Mouse (Mus musculus) T-helper 17 cell (primary cell): ENCODE results near the gene Lrrc38.

Experiments
- in situ Hi-C, 2 experiments: fragments of 300-600 bp; cut with MboI, MseI; formaldehyde crosslinking; loops; 1 replicate in 1 of 2; 2 replicates in 1 of 2; pipeline ENCODE4 v1.15.1; 2025; ENCODE audit warnings: high pct_unique_total_duplicates in 2 of 2

Gene Lrrc38

DNA sequence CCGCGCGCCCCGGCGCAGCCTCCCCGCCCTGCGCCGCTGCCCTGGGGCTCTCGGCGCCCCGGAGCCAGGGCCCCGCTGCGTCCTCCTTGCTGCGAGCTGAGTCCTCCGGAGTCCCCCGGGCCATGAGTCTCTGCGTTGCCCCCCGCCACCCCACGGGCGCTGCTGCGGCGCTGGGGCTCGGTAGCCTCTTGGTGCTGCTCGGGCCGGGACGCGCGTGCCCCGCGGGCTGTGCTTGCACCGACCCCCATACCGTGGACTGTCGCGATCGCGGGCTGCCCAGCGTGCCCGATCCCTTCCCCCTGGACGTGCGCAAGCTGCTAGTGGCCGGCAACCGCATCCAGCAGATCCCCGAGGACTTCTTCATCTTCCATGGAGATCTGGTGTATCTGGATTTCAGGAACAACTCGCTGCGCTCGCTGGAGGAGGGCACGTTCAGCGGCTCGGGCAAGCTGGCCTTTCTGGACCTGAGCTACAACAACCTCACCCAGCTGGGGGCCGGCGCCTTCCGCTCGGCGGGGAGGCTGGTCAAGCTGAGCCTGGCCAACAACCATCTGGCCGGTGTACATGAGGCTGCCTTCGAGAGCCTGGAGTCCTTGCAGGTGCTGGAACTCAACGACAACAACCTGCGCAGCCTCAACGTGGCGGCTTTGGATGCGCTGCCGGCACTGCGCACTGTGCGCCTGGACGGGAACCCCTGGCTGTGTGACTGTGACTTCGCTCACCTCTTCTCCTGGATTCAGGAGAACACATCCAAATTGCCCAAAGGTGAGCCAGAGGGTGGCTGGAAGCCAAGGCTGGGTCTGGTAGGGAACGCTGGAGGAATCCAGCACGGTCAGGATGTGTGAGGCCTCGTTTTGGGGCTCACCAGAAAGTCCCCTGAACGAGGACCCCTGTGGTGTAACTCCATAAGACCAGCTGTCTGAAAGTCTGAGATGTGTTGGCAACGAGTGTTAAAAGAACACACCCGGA lies 774 bp downstream of the Lrrc38 start:
- in situ Hi-C loops, result loop anchor here (25.0 kb wide), 2 partner anchors 938 to 1512 kb away; no protein-coding TSS in a partner anchor

DNA sequence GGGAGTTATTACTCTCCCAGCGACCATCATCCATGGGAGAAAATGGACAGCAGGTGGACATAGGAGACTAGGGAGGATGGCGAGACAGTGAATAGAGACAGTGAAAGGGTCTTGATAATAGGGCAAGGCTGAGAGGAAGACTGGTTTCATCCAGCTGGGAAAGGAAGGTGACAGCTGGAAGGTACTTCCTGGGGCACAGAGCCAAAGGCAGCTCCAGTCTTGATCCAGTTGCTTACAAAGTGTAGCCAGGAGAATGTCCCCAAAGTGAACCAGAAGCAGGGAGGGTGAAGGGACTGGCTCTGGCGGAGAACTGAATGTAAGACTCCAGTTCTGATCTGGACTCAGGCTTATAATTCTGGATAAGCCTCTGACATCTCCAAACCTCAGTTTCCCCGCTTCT lies 2.7 kb downstream of the Lrrc38 start:
- in situ Hi-C loops, result loop anchor here (25.0 kb wide), 2 partner anchors 940 to 1510 kb away; no protein-coding TSS in a partner anchor

DNA sequence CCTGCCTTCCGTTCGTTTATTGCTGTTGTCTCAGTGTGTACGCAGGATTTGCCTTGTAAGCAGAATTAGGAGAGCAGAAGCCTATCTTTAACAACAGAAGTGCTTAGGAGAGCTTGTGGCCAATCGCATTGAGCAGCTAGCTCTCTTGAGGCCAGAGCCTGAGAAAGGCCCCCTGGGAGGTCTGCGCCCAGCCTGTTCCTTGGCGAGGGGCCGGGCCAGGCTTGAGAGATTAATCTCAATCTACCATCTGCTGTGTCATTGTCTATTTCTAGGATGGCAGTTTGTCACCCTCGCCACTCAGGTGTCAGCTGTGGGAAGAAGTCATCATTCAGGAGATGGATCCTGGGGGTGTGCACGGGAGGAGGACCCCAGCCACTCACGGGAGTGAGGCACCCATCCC lies 12.0 kb downstream of the Lrrc38 start:
- in situ Hi-C loops, result loop anchor here (25.0 kb wide), 2 partner anchors 949 to 1501 kb away; no protein-coding TSS in a partner anchor

DNA sequence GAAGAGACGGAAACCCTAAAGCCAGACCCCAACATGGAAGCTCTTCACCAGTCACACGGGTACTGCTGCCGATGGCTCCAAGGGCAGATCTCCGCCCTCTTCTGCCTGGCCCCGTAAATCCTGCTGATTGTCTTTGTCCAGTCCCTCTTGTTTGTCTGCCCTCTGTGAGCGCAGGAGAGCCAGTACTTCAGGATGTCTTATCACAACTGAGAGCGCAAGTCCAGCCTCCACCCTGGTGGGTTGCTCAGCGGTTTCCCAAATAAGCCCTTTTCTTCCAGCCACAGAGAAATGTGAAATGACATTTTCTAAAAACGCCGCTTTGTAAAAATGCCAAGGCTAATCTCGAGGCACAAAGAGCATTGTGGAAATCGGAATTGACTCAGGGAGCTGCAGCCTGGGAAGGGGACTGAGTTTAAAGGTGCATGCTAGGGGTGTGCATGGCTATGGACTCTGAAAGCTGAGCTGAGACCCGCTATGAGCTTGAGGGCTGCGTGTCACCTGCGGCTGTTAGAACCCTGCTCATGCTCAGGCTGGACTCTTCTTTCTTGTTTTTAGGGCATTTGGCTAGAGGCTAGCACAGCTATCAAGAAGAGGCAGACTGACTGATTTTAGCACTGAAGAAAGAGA lies 17.0 kb downstream of the Lrrc38 start:
- in situ Hi-C loops, result loop anchor here (25.0 kb wide), 2 partner anchors 954 to 1496 kb away; no protein-coding TSS in a partner anchor

DNA sequence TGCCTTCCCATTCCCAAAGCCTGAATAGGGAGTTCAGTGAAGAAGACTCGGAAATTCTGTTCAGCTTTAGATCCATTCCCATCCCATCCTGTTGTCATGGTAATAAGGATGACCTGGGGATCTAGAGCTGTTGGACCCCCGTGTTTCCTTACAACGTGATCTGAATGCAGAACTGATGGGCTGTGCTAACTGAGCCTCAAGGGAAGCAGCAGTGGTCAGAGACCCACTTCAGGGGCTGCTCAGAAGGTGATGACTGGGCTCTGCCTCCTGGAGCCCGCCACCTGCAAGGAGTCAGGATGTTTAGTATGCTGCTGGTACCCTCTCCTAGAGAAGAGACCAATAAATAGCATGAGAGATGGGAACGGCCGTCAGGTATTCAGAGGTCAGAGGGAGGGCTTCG lies 29.9 kb downstream of the Lrrc38 start:
- in situ Hi-C loops, result no loop called here

DNA sequence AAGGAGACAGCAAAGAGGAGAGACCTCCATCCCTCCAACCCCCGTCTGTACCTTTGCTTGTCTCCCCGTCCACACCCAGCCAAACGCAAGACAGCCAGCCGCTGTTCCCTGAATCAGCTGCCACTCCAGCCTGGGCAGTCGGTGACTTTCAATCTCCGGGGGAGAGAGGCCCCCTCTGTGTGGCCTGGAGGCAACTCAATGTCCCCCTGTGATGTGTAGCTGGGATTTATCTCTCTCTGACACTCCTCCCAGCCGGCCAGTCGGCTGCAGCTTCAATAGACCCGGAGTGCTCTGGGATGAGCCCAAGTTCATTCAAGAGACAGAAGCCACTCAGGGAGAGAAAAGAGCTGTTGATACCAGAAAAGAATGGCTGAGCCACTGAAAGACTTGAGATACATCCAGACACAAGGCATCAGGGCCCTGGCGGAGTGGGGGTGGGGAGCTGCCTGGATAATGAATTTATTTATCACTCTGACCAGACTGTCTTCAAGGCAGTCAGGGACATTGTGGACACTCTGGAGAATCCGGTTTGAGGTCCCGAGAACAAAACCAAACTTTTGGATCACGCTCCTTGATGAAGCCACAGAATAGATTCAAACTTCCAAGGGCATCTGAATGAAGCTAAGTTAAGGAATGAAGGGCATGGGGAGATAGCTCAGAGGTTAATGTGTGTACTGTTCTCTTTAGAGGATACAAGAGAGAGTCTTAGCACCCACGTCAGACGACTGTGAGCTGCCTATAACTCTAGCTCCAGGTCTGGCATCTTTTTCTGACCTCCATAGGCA lies 30.6 kb downstream of the Lrrc38 start:
- in situ Hi-C loops, result no loop called here

DNA sequence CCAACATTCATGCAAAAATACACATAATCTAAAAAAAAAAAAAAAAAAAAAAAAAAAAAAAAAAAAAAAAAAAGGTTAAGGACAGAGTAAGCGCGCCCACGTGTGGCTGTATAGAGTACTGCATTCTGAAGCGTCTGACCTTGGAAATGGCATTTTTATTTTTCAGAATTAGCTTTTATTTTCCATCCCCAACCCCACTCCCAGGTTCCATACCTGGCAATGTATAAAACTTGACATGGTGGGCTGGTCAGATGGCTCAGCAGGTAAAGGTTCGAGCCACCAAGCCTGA lies 31.1 kb downstream of the Lrrc38 start:
- in situ Hi-C loops, result no loop called here

DNA sequence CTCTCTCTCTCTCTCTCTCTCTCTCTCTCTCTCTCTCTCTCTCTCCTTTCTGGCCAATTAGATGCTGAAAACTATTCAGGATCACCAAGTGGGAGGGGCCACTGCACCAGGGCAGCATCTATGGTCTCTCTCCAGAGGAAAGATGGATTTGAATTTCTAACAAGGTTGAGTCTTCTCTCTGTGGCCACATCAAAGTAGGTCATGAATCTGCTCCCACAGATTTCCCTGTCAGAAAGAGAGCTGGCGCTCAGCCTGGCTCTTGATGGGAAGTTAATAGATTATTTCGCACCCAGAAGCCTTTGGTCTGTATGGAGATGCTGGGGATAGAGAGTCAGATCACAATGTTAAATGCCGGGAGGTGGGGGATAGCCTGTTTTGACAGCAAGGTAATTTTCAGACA lies 32.6 kb downstream of the Lrrc38 start:
- in situ Hi-C loops, result no loop called here

DNA sequence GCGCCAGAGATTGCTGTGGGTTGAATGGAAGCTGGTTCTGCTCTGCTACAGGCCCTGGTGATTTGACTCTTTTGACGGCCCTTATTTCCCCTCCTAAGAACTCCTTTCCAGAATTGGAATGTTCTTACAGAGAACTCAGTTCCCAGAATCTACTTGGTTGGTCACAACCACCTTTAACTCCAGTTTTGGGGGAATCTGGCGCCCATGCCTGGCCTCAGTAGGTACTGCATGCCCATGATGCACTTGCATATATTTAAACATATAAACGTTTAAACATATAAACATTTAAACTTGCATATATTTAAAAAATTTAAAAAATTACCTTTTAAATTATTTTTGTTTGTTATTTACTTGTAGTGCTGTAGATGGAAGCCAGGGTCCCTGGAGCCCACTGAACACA lies 34.1 kb downstream of the Lrrc38 start:
- in situ Hi-C loops, result no loop called here

DNA sequence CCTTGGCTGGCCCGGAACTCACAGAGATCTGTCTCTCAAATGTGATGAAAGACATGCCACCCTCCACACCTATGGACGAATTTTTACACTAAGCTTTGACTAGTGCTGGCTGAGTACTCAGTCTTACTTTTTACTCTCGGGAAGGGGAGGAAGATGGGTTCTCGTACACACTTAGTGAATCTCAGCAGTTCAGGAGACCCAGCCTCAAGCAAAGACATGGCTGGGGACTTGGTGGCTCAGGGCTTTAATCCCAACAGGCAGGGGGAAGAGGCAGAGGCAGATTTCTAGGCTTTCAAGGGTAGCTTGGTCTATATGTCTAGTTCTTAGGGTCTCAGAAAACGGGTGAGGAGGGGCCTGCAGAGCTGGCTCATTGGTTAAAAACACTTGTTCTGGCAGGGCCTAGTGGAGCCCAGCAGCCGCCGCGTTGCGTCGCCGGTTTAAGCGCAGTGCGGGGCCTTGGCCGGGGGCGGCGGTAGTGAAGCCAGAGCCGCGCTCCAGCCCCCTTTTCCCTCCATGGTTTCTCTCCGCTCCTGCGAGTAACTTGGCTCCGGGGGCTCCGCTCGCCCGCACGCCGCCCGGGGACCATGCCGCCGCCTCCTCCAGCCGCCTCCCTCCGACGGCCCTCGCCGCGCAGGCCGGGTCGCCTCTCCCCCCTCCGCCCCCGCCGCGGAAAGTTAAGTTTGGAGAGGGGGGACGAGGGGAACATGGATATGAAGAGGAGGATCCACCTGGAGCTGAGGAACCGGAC lies 39.6 kb downstream of the Lrrc38 start:
- in situ Hi-C loops, result no loop called here

DNA sequence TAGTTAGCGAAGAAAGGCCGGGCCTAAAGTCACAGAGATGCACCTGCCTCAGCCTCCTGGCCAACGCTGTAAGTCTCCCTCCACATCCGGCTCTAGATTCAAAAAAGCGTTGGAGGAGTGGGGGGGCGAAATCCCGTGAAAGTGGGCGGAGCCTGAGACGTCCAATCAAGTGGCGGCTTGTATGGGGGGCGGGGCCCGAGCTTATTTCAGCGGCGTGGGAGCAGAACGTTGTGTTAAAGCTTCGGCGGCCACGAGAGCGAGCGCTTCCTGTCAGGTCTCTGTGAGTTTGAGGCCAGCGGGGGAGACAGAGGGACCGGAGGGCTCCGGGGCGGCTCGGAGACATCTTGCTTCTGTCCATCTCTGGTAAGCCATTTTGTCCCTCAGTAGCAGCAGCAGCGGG lies 44.6 kb downstream of the Lrrc38 start, which contains the start of gene Pramel1:
Gene Pramel1, plus strand, starts transcription at position 248 of the 400 bp plus-strand sequence.
- in situ Hi-C loops, result loop anchor here in 1 of 2 experiments (10.0 kb wide), 1 partner anchor 1749 kb away; no protein-coding TSS in a partner anchor

DNA sequence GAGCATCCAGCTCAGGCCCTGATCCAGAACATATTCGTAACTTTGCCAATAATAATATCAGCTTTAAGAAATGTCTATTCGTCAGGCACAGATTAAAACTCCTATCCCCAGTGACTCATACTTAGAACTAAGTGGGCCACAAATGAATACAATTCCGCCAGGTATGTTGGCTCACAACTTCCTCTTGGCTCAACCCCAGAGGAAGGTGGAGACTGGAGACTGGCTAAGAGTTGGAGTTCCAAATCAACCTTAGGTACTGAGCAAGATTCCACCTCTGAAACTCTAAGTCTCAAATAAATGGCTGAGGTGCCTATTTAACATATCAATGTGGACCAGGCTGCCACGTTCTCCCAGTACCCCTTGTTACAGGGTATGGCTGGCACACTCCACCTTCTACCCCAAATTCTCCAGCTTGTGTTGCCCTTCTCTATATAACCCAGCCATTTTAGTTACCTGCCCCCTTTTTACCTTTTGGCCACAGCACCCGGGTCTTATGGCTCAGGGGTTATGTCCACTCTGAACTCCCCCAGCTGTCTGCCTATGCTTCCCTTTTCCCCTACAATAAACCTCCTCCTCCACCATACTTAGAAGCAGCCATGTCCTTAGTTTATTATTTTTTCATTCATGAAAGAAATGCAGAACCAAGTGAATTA lies 62.1 kb downstream of the Lrrc38 start:
- in situ Hi-C loops, result loop anchor here in 1 of 2 experiments (10.0 kb wide), 1 partner anchor 297 kb away; no protein-coding TSS in a partner anchor

DNA sequence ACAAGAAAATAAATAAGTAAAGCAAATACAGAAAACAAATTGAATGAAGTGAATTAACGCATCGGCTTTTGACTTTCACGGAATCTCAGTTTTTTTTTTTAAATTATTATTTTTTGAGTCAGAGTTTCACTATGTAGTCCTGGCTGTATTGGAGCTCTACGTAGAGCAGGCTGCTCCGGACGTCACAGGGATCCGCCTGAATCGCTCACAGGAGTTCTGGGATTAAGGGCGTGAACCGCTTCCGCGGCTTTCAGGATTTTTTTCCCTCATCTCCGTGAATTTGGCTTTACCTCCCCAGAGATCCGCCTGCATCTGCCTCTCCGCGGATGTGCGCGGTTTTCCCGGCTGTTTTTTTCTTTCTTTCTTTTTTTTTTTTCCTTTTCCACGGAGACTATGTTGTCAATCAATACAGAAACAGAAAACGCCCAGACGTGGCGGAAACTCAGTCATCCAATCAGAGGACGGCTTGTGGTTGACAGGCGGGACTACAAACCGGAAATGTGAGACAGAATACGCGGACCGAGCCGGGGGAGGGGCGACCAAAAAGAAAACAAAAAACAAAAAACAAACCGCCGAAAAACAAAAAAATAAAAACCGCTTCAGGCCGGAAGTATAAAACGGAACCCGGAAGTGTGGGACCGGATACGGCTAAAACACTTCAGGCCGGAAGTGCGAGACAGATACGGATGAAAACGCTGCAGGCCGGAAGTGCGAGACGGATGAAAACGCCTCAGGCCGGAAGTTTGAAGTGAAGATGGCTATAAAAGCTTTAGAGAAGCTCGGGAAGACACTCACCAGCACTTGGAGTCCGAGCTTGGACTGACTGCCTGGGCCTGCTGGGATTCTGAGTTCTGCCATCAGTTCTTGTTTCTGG lies 62.9 kb downstream of the Lrrc38 start, which contains the start of gene Pramef8:
Gene Pramef8, plus strand, starts transcription at position 208 of the 874 bp plus-strand sequence.
- in situ Hi-C loops, result loop anchor here in 1 of 2 experiments (10.0 kb wide), 1 partner anchor 298 kb away; no protein-coding TSS in a partner anchor

DNA sequence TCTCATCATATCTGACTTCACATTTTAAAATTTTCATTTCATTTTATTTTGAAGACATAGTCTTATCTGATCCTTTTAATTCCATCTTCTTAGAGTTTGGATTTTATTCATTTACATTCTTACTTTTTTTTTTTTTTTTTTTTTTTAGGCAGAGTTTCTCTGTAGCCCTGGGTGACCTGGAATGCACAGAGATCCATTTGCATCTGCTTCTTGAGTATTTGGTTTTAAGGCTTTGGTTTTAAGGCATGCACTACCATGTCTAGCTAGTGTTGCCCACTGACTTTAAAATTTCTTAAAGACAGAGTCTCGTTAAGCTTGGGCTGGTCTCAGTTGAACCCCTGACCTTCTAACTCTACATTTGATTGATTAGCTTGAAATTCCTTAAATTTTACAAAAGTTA lies 64.1 kb downstream of the Lrrc38 start:
- in situ Hi-C loops, result loop anchor here in 1 of 2 experiments (10.0 kb wide), 1 partner anchor 299 kb away; no protein-coding TSS in a partner anchor

DNA sequence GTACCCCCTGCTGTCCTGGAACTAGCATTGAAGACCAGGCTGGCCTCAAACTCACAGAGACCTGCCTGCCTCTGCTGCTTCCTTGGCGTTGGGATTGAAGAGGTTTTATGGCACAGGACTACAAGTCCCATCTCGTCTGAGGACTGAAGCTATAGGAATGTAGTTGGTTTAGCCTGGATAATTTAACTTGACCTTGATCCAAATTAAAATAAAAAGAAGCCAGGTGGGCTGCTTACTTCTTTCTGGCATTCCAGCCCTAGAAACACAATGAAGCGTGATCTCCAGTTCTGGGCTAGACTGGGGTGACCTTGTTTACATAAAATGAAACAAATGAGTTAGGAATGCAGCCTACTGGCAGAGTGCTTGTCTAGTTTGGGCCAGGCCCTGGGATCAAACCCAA lies 64.6 kb downstream of the Lrrc38 start:
- in situ Hi-C loops, result loop anchor here in 1 of 2 experiments (10.0 kb wide), 1 partner anchor 299 kb away; no protein-coding TSS in a partner anchor
